Mouse (Mus musculus) stomach, postnatal 0 days (tissue): ENCODE data around the gene Glp2r.

ENCODE experiments used
- CTCF ChIP-seq: IDR thresholded peaks from 2 replicates; pipeline ENCODE4 v1.5.1; 2016; ENCODE audit warnings: antibody characterized with exemption, low read depth, mild to moderate bottlenecking, moderate library complexity
- EP300 ChIP-seq: optimal IDR thresholded peaks from 2 replicates; pipeline ENCODE3; 2016; ENCODE audit warnings: antibody characterized with exemption

- TF ChIP-seq CTCF (no peak), EP300 (no peak)
Observed at GRCm38 (mm10) chr11:67672140-67672539, 98.8 kb downstream of the Glp2r start.
